Mouse (Mus musculus): Measurements from ENCODE around the gene Muc4.

- TF ChIP-seq CTCF (IDR thresholded peaks at IDR 0.05; ENCODE audit: low read depth, low read length) = no peak
- TF ChIP-seq TAL1 (conservative IDR thresholded peaks at IDR 0.05; ENCODE audit: low read depth, low read length) = no peak
- no peak for TF ChIP-seq GATA1 (IDR thresholded peaks at IDR 0.05; ENCODE audit: borderline replicate concordance, low read length)
- TF ChIP-seq POLR2AphosphoS5 (IDR thresholded peaks at IDR 0.05; ENCODE audit: insufficient replicate concordance, low read depth, low read length) = no peak
- TF ChIP-seq GATA2 (IDR thresholded peaks at IDR 0.05; ENCODE audit: borderline replicate concordance, low read depth, low read length) = no peak
Measured at GRCm38 (mm10) chr16:32707111-32707823, 28.4 kb upstream of the Muc4 start.

Measured in G1E (cell line).